Mouse (Mus musculus): ENCODE data around the gene Gmcl1. TPM values are rescaled to one million over a fixed set of nuclear protein-coding genes. Genes with fewer than 3 reads are reported as not detected.
A peak's percentile ranks its signal among the peaks of the same experiment; 100 is the strongest.

Gmcl1 gene
- polyA plus RNA-seq (2015; fragmentation: Nextera tagmentation; extraction: Ambion mirVana) = 11.6 and 14.0 TPM in 2 replicates

DNA sequence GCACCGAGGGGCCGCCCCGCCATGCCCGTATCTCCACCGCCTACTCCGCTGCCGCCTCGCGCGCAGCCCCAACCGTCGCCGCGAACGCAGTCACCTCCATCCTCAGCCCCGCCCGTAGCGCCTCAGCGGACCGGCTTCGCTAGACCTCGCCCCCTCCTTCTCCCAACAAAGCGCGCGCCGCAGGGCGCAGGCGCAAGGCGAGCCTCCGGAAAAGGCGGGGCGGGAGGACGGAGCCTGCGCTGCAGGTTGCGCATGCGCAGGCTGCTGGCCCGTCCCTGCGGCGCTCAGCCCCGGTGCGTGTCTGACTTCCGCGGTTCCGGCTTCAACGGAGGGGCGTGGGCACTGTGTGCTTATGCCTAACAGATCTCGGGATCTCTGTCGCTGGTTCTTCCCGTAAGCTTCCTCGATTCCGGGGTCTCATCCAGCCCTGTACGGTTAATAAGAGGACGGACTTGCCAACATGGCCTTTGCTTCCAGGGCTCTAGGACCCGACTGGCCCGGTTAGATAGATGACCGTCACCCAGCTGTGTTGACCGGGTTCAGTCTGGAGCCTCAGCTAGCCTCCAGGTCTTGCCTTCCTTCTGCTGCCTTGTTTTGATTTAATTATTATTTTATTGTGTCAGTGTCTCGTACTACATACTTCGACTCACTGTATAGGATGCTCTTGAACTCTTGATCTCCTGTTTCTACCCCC lies at the start of gene Gmcl1:
TSS of gene Gmcl1 (minus strand) at position 201 of the 694 bp plus-strand sequence.
- H3K4me2 ChIP-seq (replicated peaks; ENCODE audit: low read depth) = peak within 1 kb of the TSS; percentile 100
- ATAC-seq (ENCODE audit: low FRiP score, low TSS enrichment) = peak; percentile 96
- under 1% methylated on average over 55 of the region's 59 CpGs for WGBS

DNA sequence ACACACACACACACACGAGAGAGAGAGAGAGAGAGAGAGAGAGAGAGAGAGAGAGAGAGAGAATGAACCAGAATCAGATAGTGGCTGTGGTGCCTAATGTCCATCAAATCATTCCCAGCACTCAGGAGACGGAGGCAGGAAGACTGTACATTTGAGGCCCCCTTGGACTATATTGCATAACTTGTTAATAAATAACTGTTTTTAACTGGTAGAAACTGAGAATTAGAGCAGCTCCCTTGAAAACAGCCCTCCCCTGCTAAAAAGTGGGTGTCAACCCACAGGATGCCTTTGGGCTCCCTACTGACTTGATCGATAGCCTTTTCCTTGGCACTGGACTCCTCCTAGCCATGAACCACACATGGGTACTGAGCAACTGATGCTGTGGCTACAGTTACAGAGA lies 49.2 kb upstream of the Gmcl1 start:
- Histone ChIP-seq H3K9me3 (ENCODE audit: control insufficient read depth, low read length) (no peaks in the 10 kb centered on the region), H3K36me3 (ENCODE audit: control insufficient read depth, insufficient read depth, low read length) (no peaks in the 10 kb centered on the region), H3K27ac (replicated peaks) (no peak overlapping the region), H3K4me3 (ENCODE audit: low read depth, low read length) (no peak overlapping the region), H3K27me3 (ENCODE audit: control insufficient read depth, insufficient read depth, low read length) (no peaks in the 10 kb centered on the region), H3K9ac (ENCODE audit: low read length) (no peak overlapping the region), H3K4me1 (replicated peaks; ENCODE audit: control insufficient read depth, insufficient read depth) (no peaks in the 10 kb centered on the region), H3K4me2 (replicated peaks; ENCODE audit: low read depth) (no peak overlapping the region)
- 83% methylated on average over 2 of the region's 3 CpGs for WGBS
- ATAC-seq (ENCODE audit: low FRiP score, low TSS enrichment) (no peak), DNase-seq (ENCODE audit: low spot score) (no peak)
- TF ChIP-seq CTCF (IDR thresholded peaks at IDR 0.05; ENCODE audit: low read depth) = no peak
- no peak for TF ChIP-seq EP300 (optimal IDR thresholded peaks at IDR 0.05)

More for the DNA sequence above, at the start of gene Gmcl1:
- peaks cover 4% of the 10 kb centered on the region; the same call in 1 of the 2 replicates for H3K4me1 ChIP-seq (replicated peaks; ENCODE audit: control insufficient read depth, insufficient read depth)
- TF ChIP-seq EP300 (optimal IDR thresholded peaks at IDR 0.05) = no peak
- no peak for TF ChIP-seq CTCF (IDR thresholded peaks at IDR 0.05; ENCODE audit: low read depth)
- H3K27ac ChIP-seq (replicated peaks) = peak within 1 kb of the TSS; percentile 82
- peak within 1 kb of the TSS; percentile 95 for H3K4me3 ChIP-seq (ENCODE audit: low read depth, low read length)
- no peaks in the 10 kb centered on the region for H3K9me3 ChIP-seq (ENCODE audit: control insufficient read depth, low read length)
- DNase-seq (ENCODE audit: low spot score) = peak; percentile 97
- H3K9ac ChIP-seq (ENCODE audit: low read length) = peak within 1 kb of the TSS; percentile 84
- H3K36me3 ChIP-seq (ENCODE audit: control insufficient read depth, insufficient read depth, low read length) = no peaks in the 10 kb centered on the region
- no peaks in the 10 kb centered on the region for H3K27me3 ChIP-seq (ENCODE audit: control insufficient read depth, insufficient read depth, low read length)

DNA sequence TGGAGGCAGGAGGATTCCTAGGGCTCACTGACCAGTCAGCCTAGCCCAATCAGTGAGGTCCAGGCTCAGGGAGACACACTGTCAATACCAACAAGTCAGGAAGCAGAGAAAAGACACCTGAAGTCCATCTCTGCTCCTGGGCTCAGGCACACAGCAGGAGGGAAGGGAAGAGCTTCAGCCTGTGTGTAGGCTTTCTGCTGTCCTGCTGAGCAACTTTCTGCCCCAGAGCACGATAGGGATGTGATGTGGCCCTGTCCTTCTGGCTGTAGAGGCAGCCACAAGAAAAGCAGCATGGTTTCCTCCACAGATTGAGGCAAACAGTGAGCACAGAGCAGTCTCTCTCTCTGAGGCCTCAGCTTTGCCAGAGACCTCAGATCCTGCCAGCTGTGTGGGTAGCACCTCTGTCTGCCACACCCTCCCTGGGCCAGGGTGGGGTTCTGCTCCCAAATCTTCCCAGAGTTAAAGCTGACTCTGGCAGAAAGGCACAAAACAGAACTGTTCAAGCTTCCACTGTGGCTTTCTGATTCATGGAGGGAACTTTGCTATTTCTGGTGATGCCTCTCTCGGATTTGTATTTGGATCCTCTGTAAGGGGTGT lies 48.3 kb upstream of the Gmcl1 start:
- TF ChIP-seq CTCF (IDR thresholded peaks at IDR 0.05; ENCODE audit: low read depth) = no peak
- no peak for TF ChIP-seq EP300 (optimal IDR thresholded peaks at IDR 0.05)
- WGBS = 41% methylated on average over 2 of the region's 2 CpGs
- H3K27me3 ChIP-seq (ENCODE audit: control insufficient read depth, insufficient read depth, low read length) = no peaks in the 10 kb centered on the region
- no peak overlapping the region for H3K9ac ChIP-seq (ENCODE audit: low read length)
- H3K4me3 ChIP-seq (ENCODE audit: low read depth, low read length) = no peak overlapping the region
- H3K9me3 ChIP-seq (ENCODE audit: control insufficient read depth, low read length) = no peaks in the 10 kb centered on the region
- no peak for ATAC-seq (ENCODE audit: low FRiP score, low TSS enrichment)
- no peak overlapping the region for H3K27ac ChIP-seq (replicated peaks)
- no peak overlapping the region for H3K4me2 ChIP-seq (replicated peaks; ENCODE audit: low read depth)
- no peaks in the 10 kb centered on the region for H3K4me1 ChIP-seq (replicated peaks; ENCODE audit: control insufficient read depth, insufficient read depth)
- DNase-seq (ENCODE audit: low spot score) = no peak
- H3K36me3 ChIP-seq (ENCODE audit: control insufficient read depth, insufficient read depth, low read length) = no peaks in the 10 kb centered on the region

DNA sequence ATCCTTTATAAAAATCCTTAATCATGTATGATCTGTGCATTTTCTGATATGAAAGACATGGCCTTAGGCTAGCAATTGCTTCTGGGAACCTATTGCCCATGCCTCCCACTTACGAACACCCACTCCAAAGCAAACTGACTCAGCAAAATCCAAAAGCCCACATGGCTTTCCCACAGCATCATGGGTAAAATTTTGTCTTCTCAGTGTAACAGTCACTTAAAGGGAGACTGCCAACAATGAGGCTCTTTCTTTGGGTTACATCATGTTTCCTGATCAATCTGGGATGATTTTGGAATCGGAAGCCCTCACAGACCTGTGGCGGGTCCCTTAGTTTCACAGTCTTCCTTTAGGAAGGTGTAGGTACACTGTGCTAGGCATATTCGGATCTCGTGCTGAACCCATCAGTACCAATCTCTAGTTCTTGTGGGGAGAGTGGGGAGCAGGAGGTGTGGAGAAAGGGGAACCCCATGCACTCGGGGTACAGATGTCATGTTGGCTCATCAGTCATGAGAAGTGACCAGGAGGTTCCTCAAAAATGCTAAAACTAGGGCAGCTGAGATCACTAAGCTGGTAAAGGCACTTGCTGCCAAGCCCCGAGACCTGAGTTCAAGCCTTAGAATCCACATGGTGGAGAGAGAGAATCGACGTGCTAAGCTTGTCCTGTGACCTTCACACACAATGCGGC lies 45.9 kb upstream of the Gmcl1 start:
- Histone ChIP-seq H3K9me3 (ENCODE audit: control insufficient read depth, low read length) (no peaks in the 10 kb centered on the region), H3K4me2 (replicated peaks; ENCODE audit: low read depth) (no peak overlapping the region), H3K27me3 (ENCODE audit: control insufficient read depth, insufficient read depth, low read length) (no peaks in the 10 kb centered on the region), H3K4me3 (ENCODE audit: low read depth, low read length) (no peak overlapping the region), H3K9ac (ENCODE audit: low read length) (no peak overlapping the region), H3K27ac (replicated peaks) (no peak overlapping the region), H3K36me3 (ENCODE audit: control insufficient read depth, insufficient read depth, low read length) (no peaks in the 10 kb centered on the region), H3K4me1 (replicated peaks; ENCODE audit: control insufficient read depth, insufficient read depth) (peaks cover 3% of the 10 kb centered on the region; the same call in 1 of the 2 replicates)
- no peak for DNase-seq (ENCODE audit: low spot score)
- 90% methylated on average over 10 of the region's 10 CpGs for WGBS
- TF ChIP-seq CTCF (IDR thresholded peaks at IDR 0.05; ENCODE audit: low read depth) = no peak
- no peak for TF ChIP-seq EP300 (optimal IDR thresholded peaks at IDR 0.05)
- no peak for ATAC-seq (ENCODE audit: low FRiP score, low TSS enrichment)

DNA sequence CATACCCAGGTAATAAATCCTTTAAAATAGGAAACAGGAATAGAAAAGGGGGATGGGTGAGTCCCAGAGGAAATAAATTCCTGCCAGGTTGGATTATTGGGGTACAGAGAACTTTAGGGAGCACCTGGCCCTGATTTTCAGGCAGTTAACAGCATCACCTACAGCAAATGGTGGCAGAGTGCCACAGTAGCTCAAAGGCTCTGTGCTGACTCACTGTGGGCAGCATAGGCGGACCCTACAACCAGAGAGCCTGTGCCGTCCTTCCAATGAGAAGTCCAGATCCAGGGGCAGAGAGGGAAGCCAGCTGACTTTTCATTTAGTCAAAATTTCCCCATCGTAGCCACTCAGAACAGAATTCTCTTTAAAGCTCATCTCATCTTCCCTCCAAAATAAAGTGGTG lies 44.0 kb upstream of the Gmcl1 start:
- Histone ChIP-seq H3K9ac (ENCODE audit: low read length) (no peak overlapping the region), H3K4me2 (replicated peaks; ENCODE audit: low read depth) (no peak overlapping the region), H3K27me3 (ENCODE audit: control insufficient read depth, insufficient read depth, low read length) (no peaks in the 10 kb centered on the region), H3K4me3 (ENCODE audit: low read depth, low read length) (no peak overlapping the region), H3K9me3 (ENCODE audit: control insufficient read depth, low read length) (no peaks in the 10 kb centered on the region), H3K36me3 (ENCODE audit: control insufficient read depth, insufficient read depth, low read length) (no peaks in the 10 kb centered on the region), H3K27ac (replicated peaks) (no peak overlapping the region), H3K4me1 (replicated peaks; ENCODE audit: control insufficient read depth, insufficient read depth) (peaks cover 3% of the 10 kb centered on the region; the same call in 1 of the 2 replicates)
- 72% methylated on average over 3 of the region's 3 CpGs for WGBS
- peak; percentile 48 for DNase-seq (ENCODE audit: low spot score)
- TF ChIP-seq CTCF (IDR thresholded peaks at IDR 0.05; ENCODE audit: low read depth) (no peak), EP300 (optimal IDR thresholded peaks at IDR 0.05) (no peak)
- 0 out of 2 replicates have a peak, but pooled peaks have one; percentile 36 for ATAC-seq (ENCODE audit: low FRiP score, low TSS enrichment)
